Mouse (Mus musculus): ENCODE data around the gene Tbl1xr1.

Gene Tbl1xr1

GRCm38 (mm10) chr3:22228052-22228451 is 151.6 kb downstream of the Tbl1xr1 start:
- DNase-seq: no peak

GRCm38 (mm10) chr3:22230635-22231034 is 154.2 kb downstream of the Tbl1xr1 start:
- no peak for DNase-seq

- no peak for DNase-seq
Measured at GRCm38 (mm10) chr3:22238106-22238900, 161.9 kb downstream of the Tbl1xr1 start.
